Mouse (Mus musculus): Measurements from ENCODE around the gene Strc. TPM values are rescaled to one million over a fixed set of nuclear protein-coding genes. Genes with fewer than 3 reads are reported as not detected.
A peak's percentile ranks its signal among the peaks of the same experiment; 100 is the strongest.
"Not testable (repeated sequence)": the region's sequence is repeated elsewhere in the genome, so short reads cannot be mapped to it uniquely, and the experiment has no call there.

Gene Strc
- polyA plus RNA-seq (2012; rRNA removed), result 0.10 and 0.14 TPM in 2 replicates

GRCm38 (mm10) chr2:121386961-121387575 is at the start of gene Strc:
TSS of gene Strc (minus strand) at chr2:121387168.
- DNase-seq (ENCODE audit: low spot score), result not testable (repeated sequence)

GRCm38 (mm10) chr2:121434854-121435253 is 47.9 kb upstream of the Strc start:
- no peak for DNase-seq (ENCODE audit: low spot score)

GRCm38 (mm10) chr2:121425890-121426289 is 38.9 kb upstream of the Strc start:
- DNase-seq (ENCODE audit: low spot score), result no peak

- no peak for DNase-seq (ENCODE audit: low spot score)
Measured at GRCm38 (mm10) chr2:121423166-121423565, 36.2 kb upstream of the Strc start.

GRCm38 (mm10) chr2:121418476-121418875 is 31.5 kb upstream of the Strc start:
- DNase-seq (ENCODE audit: low spot score), result no peak

GRCm38 (mm10) chr2:121416356-121416755 is 29.4 kb upstream of the Strc start:
- DNase-seq (ENCODE audit: low spot score), result no peak

- no peak for DNase-seq (ENCODE audit: low spot score)
Measured at GRCm38 (mm10) chr2:121415591-121415990, 28.6 kb upstream of the Strc start.

GRCm38 (mm10) chr2:121415103-121415502 is 28.1 kb upstream of the Strc start:
- no peak for DNase-seq (ENCODE audit: low spot score)

- DNase-seq (ENCODE audit: low spot score), result no peak
Measured at GRCm38 (mm10) chr2:121414139-121414685, 27.2 kb upstream of the Strc start.

- peak; percentile 98 for DNase-seq (ENCODE audit: low spot score)
Measured at GRCm38 (mm10) chr2:121413387-121414042, 26.5 kb upstream of the Strc start, which contains the start of the genes Pdia3 and Catsper2. TSS of gene Pdia3 (plus strand) at chr2:121413775. TSS of gene Catsper2 (minus strand) at chr2:121413792.

GRCm38 (mm10) chr2:121412843-121413386 is 25.9 kb upstream of the Strc start:
- DNase-seq (ENCODE audit: low spot score), result no peak

- peak; percentile 26 for DNase-seq (ENCODE audit: low spot score)
Measured at GRCm38 (mm10) chr2:121408160-121408559, 21.2 kb upstream of the Strc start.

GRCm38 (mm10) chr2:121403296-121403695 is 16.3 kb upstream of the Strc start:
- no peak for DNase-seq (ENCODE audit: low spot score)

- peak; percentile 50 for DNase-seq (ENCODE audit: low spot score)
Measured at GRCm38 (mm10) chr2:121396624-121397023, 9.7 kb upstream of the Strc start.

GRCm38 (mm10) chr2:121374766-121375165 is 12.2 kb downstream of the Strc start:
- DNase-seq (ENCODE audit: low spot score), result no peak

- DNase-seq (ENCODE audit: low spot score), result no peak
Measured at GRCm38 (mm10) chr2:121372266-121372665, 14.7 kb downstream of the Strc start.

GRCm38 (mm10) chr2:121370921-121371320 is 16.0 kb downstream of the Strc start:
- DNase-seq (ENCODE audit: low spot score), result no peak

GRCm38 (mm10) chr2:121368831-121369230 is 18.1 kb downstream of the Strc start:
- DNase-seq (ENCODE audit: low spot score), result no peak

- no peak for DNase-seq (ENCODE audit: low spot score)
Measured at GRCm38 (mm10) chr2:121363656-121364055, 23.3 kb downstream of the Strc start.

- DNase-seq (ENCODE audit: low spot score), result no peak
Measured at GRCm38 (mm10) chr2:121359461-121359860, 27.5 kb downstream of the Strc start.

- DNase-seq (ENCODE audit: low spot score), result peak; percentile 54
Measured at GRCm38 (mm10) chr2:121358381-121358780, 28.6 kb downstream of the Strc start.

GRCm38 (mm10) chr2:121357961-121358360 is 29.0 kb downstream of the Strc start:
- DNase-seq (ENCODE audit: low spot score), result no peak

- no peak for DNase-seq (ENCODE audit: low spot score)
Measured at GRCm38 (mm10) chr2:121357494-121357893, 29.5 kb downstream of the Strc start, which contains the start of gene Ckmt1. TSS of gene Ckmt1 (plus strand) at chr2:121357714.
